Mouse (Mus musculus) left cerebral cortex, adult 18-20 months (tissue): ENCODE measurements around the gene Pdp2. TPM values are rescaled to one million over a fixed set of nuclear protein-coding genes. Genes with fewer than 3 reads are reported as not detected.
"Not testable (repeated sequence)": the region's sequence is repeated elsewhere in the genome, so short reads cannot be mapped to it uniquely, and the experiment has no call there.

ENCODE experiments used
- DNase-seq, 2 experiments: peaks; one replicate each; pipeline ENCODE4 v3.0.0; 2021 to 2022; ENCODE audit warnings: low spot score in 2 of 2, mixed read lengths in 1 of 2
- total RNA-seq, 2 experiments: library from RNA; stranded (reverse); gene quantifications; 2 replicates each; pipeline ENCODE4 v1.2.3; 2021

The Pdp2 gene
- total RNA-seq, 2 experiments from 2014 or later: 7.7 to 8.9 TPM

- no peak for DNase-seq
Measured at GRCm38 (mm10) chr8:104630981-104631663, 39.9 kb downstream of the Pdp2 start, which contains the start of gene Rrad. Gene Rrad (minus strand): TSS chr8:104631327.

GRCm38 (mm10) chr8:104631975-104632374 is 40.7 kb downstream of the Pdp2 start:
- DNase-seq: no peak

- DNase-seq: peak; percentile 15 to 44
Measured at GRCm38 (mm10) chr8:104632486-104632885, 41.2 kb downstream of the Pdp2 start.

GRCm38 (mm10) chr8:104633156-104633744 is 42.0 kb downstream of the Pdp2 start:
- no peak for DNase-seq

GRCm38 (mm10) chr8:104635004-104635710 is 43.9 kb downstream of the Pdp2 start:
- DNase-seq: no peak

- DNase-seq: no peak
Measured at GRCm38 (mm10) chr8:104638010-104638409, 46.8 kb downstream of the Pdp2 start.

- no peak for DNase-seq
Measured at GRCm38 (mm10) chr8:104640241-104640640, 49.0 kb downstream of the Pdp2 start.

- DNase-seq: no peak
Measured at GRCm38 (mm10) chr8:104640831-104641370, 49.6 kb downstream of the Pdp2 start.

GRCm38 (mm10) chr8:104641426-104642323 is 50.4 kb downstream of the Pdp2 start, which contains the start of gene Ciao2b:
Gene Ciao2b (minus strand): TSS chr8:104641965.
- DNase-seq: peak; percentile 92

- no peak for DNase-seq
Measured at GRCm38 (mm10) chr8:104642324-104642654, 51.0 kb downstream of the Pdp2 start.

GRCm38 (mm10) chr8:104644187-104644586 is 52.9 kb downstream of the Pdp2 start:
- DNase-seq: not testable (repeated sequence)

Other genes with a start within 250 kb of the Pdp2 start
- gene Cmtm4, start 195.6 kb upstream of the Pdp2 start, total RNA-seq: 10 to 100 TPM; 88.2 to 98.5 TPM
- gene Dync1li2, start 148.4 kb upstream of the Pdp2 start, total RNA-seq: 100 to 1,000 TPM; 284 to 307 TPM
- 1 to 10 TPM; 1.6 to 1.7 TPM for gene Terb1, start 81.5 kb upstream of the Pdp2 start, total RNA-seq
- 10 to 100 TPM; 47.7 to 55.6 TPM for gene Nae1, start 56.8 kb upstream of the Pdp2 start, total RNA-seq
- gene Car7, start 56.8 kb upstream of the Pdp2 start, total RNA-seq: 10 to 100 TPM; 25.3 to 28.7 TPM
- gene Cdh16, start 32.9 kb downstream of the Pdp2 start, total RNA-seq: not detected
- 1 to 10 TPM; 3.4 to 5.2 TPM for gene Rrad, start 39.9 kb downstream of the Pdp2 start, total RNA-seq
- gene Ciao2b, start 50.5 kb downstream of the Pdp2 start, total RNA-seq: 10 to 100 TPM; 30.0 to 35.5 TPM
- gene Ces2a, start 142.6 kb downstream of the Pdp2 start, total RNA-seq: not detected
- not detected for gene Ces2b, start 240.1 kb downstream of the Pdp2 start, total RNA-seq